Mouse (Mus musculus) heart, adult 2 months (tissue): ENCODE data around the gene Fam117a.

Experiments
- CTCF ChIP-seq: fragments of 200-600 bp; IDR thresholded peaks from 2 replicates; pipeline ENCODE4 v1.8.1; 2022; ENCODE audit warnings: antibody characterized with exemption, mild to moderate bottlenecking, moderate library complexity
- POLR2A ChIP-seq: fragments of 200-500 bp; IDR thresholded peaks from 2 replicates; pipeline ENCODE4 v1.6.1; 2011; ENCODE audit warnings: mild to moderate bottlenecking, low read depth, low read length, control low read depth; ENCODE audit not compliant: insufficient read depth

GRCm38 (mm10) chr11:95356039-95356438 is 19.2 kb downstream of the Fam117a start:
- no peak for TF ChIP-seq CTCF
- TF ChIP-seq POLR2A, result no peak
